Mouse (Mus musculus) cortical plate, adult 2 months (tissue): Measurements from ENCODE around the gene Dleu7.

Experiments used
- CTCF ChIP-seq: fragments of 200-500 bp; IDR thresholded peaks from 2 replicates; pipeline ENCODE4 v1.5.1; 2011; ENCODE audit warnings: mild to moderate bottlenecking, control low read depth, low read length; ENCODE audit not compliant: insufficient read depth; ENCODE audit errors: extremely low read depth
- POLR2A ChIP-seq: fragments of 200-500 bp; IDR thresholded peaks from 2 replicates; pipeline ENCODE4 v1.6.1; 2011; ENCODE audit warnings: mild to moderate bottlenecking, low read length, control low read depth; ENCODE audit not compliant: insufficient read depth; ENCODE audit errors: extremely low read depth

GRCm38 (mm10) chr14:62331457-62331856, 38.6 kb upstream of the Dleu7 start:
- no peak for TF ChIP-seq POLR2A
- TF ChIP-seq CTCF: no peak
